Mouse (Mus musculus): ENCODE data around the gene Zc3h12a.

DNA sequence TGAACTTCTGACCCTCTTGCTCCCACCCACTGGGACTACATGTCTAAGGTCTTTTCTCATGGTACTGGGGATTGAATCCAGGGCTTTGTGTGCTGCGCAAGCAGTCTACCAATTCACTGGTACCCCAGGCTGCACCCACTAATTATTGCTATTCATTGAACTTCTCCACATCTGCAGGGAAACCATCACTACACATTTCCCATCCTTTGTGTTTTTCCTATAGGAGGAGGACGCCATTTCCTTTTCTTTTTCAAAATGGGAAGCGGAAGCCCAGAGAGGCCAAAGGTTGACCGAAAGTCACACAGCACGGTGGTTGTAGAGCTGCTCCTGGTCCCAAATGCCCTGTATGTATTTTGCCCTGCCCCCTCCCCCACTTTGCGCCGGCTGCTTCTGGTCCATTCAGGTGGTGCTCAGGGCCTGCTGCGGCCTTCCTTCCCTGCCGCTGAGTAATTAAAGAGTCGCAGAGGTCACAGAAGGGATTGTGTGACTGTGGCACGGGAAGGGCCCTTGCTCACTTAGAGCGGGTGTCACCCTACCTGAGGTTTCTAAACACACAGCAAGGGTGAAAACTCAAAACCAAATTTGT is 8.8 kb upstream of the Zc3h12a start:
- no peak for TF ChIP-seq USF1 (IDR thresholded peaks at IDR 0.05; ENCODE audit: low read depth)
- no peak for TF ChIP-seq MYOG (IDR thresholded peaks at IDR 0.05; ENCODE audit: control insufficient read depth in 1 of 3, insufficient read depth in 1 of 3, insufficient read length in 2 of 3, low read depth in 2 of 3)
- no peak for TF ChIP-seq MAX (IDR thresholded peaks at IDR 0.05; ENCODE audit: low read depth)
- no peak for TF ChIP-seq E2F4 (IDR thresholded peaks at IDR 0.05; ENCODE audit: insufficient read depth)
- no peak for TF ChIP-seq POLR2A (IDR thresholded peaks at IDR 0.05; ENCODE audit: insufficient read length, low read depth)
- no peak for TF ChIP-seq TCF3 (IDR thresholded peaks at IDR 0.05; ENCODE audit: insufficient read length, low read depth)
- TF ChIP-seq TCF12 (IDR thresholded peaks at IDR 0.05; ENCODE audit: insufficient read depth, poor library complexity, severe bottlenecking): no peak
- TF ChIP-seq SRF (IDR thresholded peaks at IDR 0.05; ENCODE audit: control insufficient read depth, insufficient read length, low read depth): no peak
- TF ChIP-seq REST (IDR thresholded peaks at IDR 0.05; ENCODE audit: insufficient read depth, insufficient read length): no peak
- TF ChIP-seq POLR2AphosphoS2 (IDR thresholded peaks at IDR 0.05; ENCODE audit: insufficient read length, low read depth): no peak
